Mouse (Mus musculus) heart, adult 2 months (tissue): ENCODE measurements around the gene Phex. TPM values are rescaled to one million over a fixed set of nuclear protein-coding genes. Genes with fewer than 3 reads are reported as not detected.

Source experiments
- DNase-seq, 2 experiments: peaks; one replicate each; pipeline ENCODE4 v3.0.0; 2021
- H3K27ac ChIP-seq: fragments of 200-600 bp; 2 replicates; pipeline ENCODE4 v1.8.1; 2022
- H3K27me3 ChIP-seq: fragments of 200-500 bp; 2 replicates; pipeline ENCODE4 v1.6.1; 2012; ENCODE audit warnings: mild to moderate bottlenecking, low read length, inconsistent platforms, mixed read lengths; ENCODE audit not compliant: control insufficient read depth, insufficient read depth
- H3K36me3 ChIP-seq: fragments of 200-500 bp; 2 replicates; pipeline ENCODE4 v1.6.1; 2012; ENCODE audit warnings: low read length, inconsistent platforms; ENCODE audit not compliant: control insufficient read depth, insufficient read depth
- H3K4me1 ChIP-seq: fragments of 200-500 bp; 2 replicates; pipeline ENCODE4 v1.6.1; 2011; ENCODE audit warnings: low read length; ENCODE audit not compliant: control insufficient read depth, insufficient read depth
- H3K4me3 ChIP-seq: fragments of 200-600 bp; 2 replicates; pipeline ENCODE4 v1.8.1; 2022
- H3K79me2 ChIP-seq: fragments of 200-500 bp; replicated peaks from 2 replicates; pipeline ENCODE4 v1.6.1; 2012; ENCODE audit warnings: mild to moderate bottlenecking, inconsistent platforms, low read length, moderate library complexity, mixed read lengths; ENCODE audit not compliant: control insufficient read depth, insufficient read depth
- H3K9ac ChIP-seq: fragments of 200-500 bp; 2 replicates; pipeline ENCODE4 v1.6.1; 2012; ENCODE audit warnings: low read depth, mild to moderate bottlenecking, control low read depth, inconsistent platforms, low read length, mixed read lengths
- CTCF ChIP-seq: fragments of 200-600 bp; IDR thresholded peaks from 2 replicates; pipeline ENCODE4 v1.8.1; 2022; ENCODE audit warnings: antibody characterized with exemption, mild to moderate bottlenecking, moderate library complexity
- EP300 ChIP-seq: fragments of 200-500 bp; IDR thresholded peaks from 2 replicates; pipeline ENCODE4 v1.6.1; 2011; ENCODE audit warnings: low read depth, low read length, control low read depth; ENCODE audit not compliant: insufficient read depth
- POLR2A ChIP-seq: fragments of 200-500 bp; IDR thresholded peaks from 2 replicates; pipeline ENCODE4 v1.6.1; 2011; ENCODE audit warnings: mild to moderate bottlenecking, low read depth, low read length, control low read depth; ENCODE audit not compliant: insufficient read depth
- WGBS: fragments of 180-500 bp; shearing (Covaris S2); methylation state at CpG from one replicate; pipeline ENCODE4 v1.1.7; 2018; 5-methylcytosine and 5-hydroxymethylcytosine counted together
- intact Hi-C: fragments of 180-260 bp; cut with DNase I; formaldehyde crosslinking; loops from one replicate; pipeline ENCODE4 v1.15.1; 2025
- polyA plus RNA-seq: library from polyadenylated mRNA; depleted of rRNA; stranded (reverse); fragments of >200 nt; gene quantifications from 2 replicates; pipeline ENCODE4 v1.2.3, GENCODE M21; 2012
- total RNA-seq, 2 experiments: library from RNA; stranded (reverse); gene quantifications; 2 replicates each; pipeline ENCODE4 v1.2.3; 2021

Gene Phex
- total and polyA plus RNA-seq, 3 experiments = 0.04 to 0.05 TPM; not detected in 1

DNA sequence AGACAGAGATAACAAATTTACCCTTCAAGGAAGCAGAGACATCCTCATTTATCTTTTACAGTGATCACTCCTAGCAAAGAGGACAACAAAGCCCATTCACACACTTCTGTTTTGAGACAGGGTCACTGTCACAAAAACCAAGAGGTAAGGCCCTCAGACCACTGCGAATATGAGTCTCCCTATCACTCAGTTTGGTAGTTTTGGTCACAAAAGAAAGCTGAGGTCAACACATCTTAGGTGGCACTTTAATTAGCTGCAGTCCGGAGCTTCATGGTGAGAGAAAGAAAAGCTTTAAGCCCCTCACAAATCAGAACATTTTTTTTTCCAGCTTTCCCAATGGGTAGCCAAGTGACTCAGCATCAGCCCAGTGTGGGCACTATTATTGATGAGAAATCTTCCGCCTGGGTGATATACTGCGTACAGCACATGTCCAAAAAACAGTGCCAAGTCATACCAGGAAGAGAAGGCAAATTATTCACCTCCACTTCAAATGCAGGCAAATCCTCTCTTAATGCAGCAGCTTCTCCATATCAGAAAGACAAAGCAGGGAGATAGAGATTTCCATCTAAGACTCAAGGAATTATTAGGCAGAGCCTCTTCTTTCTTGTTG lies 108.2 kb downstream of the Phex start:
- Histone ChIP-seq H3K27ac (no peak overlapping the region), H3K4me3 (no peak overlapping the region), H3K4me1 (no peaks in the 10 kb centered on the region), H3K27me3 (no peaks in the 10 kb centered on the region), H3K9ac (no peak overlapping the region), H3K36me3 (no peaks in the 10 kb centered on the region), H3K79me2 (no peaks in the 10 kb centered on the region)
- intact Hi-C loops = loop anchor here (2.0 kb wide), 1 partner anchor 394 kb away; no protein-coding TSS in a partner anchor
- 59% methylated on average over 4 of the region's 4 CpGs for WGBS
- no peak for DNase-seq
- TF ChIP-seq POLR2A (no peak), CTCF (no peak), EP300 (no peak)

DNA sequence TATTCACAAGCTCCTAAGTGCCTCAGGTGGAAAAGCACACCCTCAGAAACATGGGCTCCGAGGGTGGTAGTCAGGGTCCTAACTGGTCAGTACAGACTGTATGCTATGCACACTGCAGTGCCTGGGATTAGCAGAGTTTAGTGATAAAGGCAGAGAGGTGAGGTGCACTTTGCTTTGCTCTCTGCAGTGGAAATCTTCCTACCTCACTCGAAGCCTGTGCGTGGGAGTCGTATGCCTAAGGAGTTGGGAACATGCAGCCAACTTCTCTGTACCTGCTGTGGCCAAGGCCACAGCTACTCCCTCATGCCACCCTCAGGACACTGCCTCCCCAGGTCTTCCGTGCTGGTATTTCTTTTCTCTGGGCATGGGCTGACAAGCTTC lies 109.3 kb downstream of the Phex start:
- DNase-seq = no peak
- no peak overlapping the region for H3K4me3 ChIP-seq
- no peak for TF ChIP-seq CTCF
- TF ChIP-seq EP300 = no peak
- no peak for TF ChIP-seq POLR2A
- H3K36me3 ChIP-seq = no peaks in the 10 kb centered on the region
- no peaks in the 10 kb centered on the region for H3K27me3 ChIP-seq
- no peak overlapping the region for H3K27ac ChIP-seq
- intact Hi-C loops = loop anchor here (2.0 kb wide), 1 partner anchor 393 kb away; no protein-coding TSS in a partner anchor
- no peaks in the 10 kb centered on the region for H3K79me2 ChIP-seq
- H3K9ac ChIP-seq = no peak overlapping the region
- WGBS = 71% methylated on average over 5 of the region's 5 CpGs
- H3K4me1 ChIP-seq = no peaks in the 10 kb centered on the region

DNA sequence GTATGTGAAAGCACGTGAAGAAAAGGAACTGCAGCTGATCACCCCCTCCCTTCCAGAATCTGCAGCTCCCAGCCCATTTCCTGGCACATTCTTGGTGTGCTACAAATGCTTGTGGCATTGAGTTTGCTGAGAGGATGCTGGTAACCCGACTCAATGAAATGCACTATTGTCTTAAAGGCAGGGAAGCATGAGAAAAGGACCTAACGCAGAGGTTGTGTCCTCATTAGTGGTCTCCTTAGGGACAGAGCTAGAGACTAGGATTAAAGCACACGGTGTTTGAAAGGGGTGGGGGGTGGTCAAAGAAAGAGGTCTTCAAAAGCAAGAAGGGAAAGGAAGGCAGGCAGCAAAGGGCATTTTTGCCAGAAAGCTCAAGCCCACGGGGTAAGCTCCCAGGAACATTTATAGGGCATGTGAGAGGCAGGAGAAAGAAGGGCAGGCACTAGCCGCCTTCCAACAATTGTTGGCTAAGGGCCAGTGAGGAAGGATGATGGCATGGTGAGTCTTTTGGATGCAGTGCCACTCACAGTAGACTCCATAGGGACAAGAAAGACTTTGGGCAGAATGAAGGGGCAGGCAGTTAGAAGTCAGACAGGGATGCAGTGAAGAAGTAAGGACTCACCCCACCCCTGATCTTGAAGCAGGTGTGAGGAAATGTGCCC lies 109.8 kb downstream of the Phex start:
- Histone ChIP-seq H3K4me1 (no peaks in the 10 kb centered on the region), H3K27ac (no peak overlapping the region), H3K4me3 (no peak overlapping the region), H3K9ac (no peak overlapping the region), H3K79me2 (no peaks in the 10 kb centered on the region), H3K27me3 (no peaks in the 10 kb centered on the region), H3K36me3 (no peaks in the 10 kb centered on the region)
- WGBS = 29% methylated on average over 6 of the region's 6 CpGs
- DNase-seq = no peak
- intact Hi-C loops = no loop called here
- TF ChIP-seq EP300 (no peak), CTCF (no peak), POLR2A (no peak)

DNA sequence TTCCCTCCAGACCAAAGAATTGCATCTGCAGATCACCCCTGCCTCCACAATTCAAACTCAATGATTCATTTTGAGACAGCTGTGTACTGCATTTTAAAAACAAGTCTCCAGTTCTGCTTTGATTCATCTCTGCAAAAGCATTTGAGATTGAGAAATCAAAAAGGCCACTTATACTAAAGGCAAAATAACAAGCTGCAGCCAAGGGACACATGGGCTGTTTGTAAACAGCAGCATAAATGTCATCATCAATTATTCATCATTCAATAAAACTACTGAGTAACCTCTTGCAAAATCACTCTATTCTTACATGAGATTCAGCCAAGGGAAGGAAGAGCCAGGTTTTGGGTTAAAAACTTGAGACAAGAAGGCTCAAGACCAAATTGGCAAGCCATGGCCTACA lies 122.7 kb downstream of the Phex start:
- no peak overlapping the region for H3K9ac ChIP-seq
- no peaks in the 10 kb centered on the region for H3K4me1 ChIP-seq
- H3K4me3 ChIP-seq = no peak overlapping the region
- no peak overlapping the region for H3K27ac ChIP-seq
- TF ChIP-seq EP300 (no peak), POLR2A (no peak), CTCF (no peak)
- H3K79me2 ChIP-seq = no peaks in the 10 kb centered on the region
- no peak for DNase-seq
- H3K36me3 ChIP-seq = no peaks in the 10 kb centered on the region
- intact Hi-C loops = no loop called here
- no peaks in the 10 kb centered on the region for H3K27me3 ChIP-seq

DNA sequence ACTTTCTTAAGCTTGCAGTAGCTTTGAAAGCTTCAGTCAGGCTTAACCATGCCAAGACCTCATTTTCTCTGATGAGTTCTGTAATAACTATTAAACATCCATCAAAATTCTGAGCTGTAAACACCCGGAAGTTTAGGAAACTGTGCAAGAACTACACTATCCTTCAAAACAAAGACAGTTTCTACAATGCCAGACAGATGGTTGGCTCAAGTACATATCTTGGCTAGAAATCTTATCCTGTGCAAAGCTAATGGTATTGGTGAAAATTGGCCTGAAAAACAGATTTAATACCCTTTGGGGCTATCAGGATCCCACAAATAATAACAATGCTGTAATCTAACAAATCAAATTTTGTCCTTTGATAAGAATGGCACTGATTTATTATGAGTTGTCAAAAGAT lies 138.5 kb downstream of the Phex start:
- WGBS = 50% methylated on average over 1 of the region's 1 CpGs
- no peaks in the 10 kb centered on the region for H3K79me2 ChIP-seq
- intact Hi-C loops = no loop called here
- no peaks in the 10 kb centered on the region for H3K27me3 ChIP-seq
- H3K4me1 ChIP-seq = no peaks in the 10 kb centered on the region
- TF ChIP-seq CTCF (no peak), POLR2A (no peak), EP300 (no peak)
- H3K9ac ChIP-seq = no peak overlapping the region
- no peaks in the 10 kb centered on the region for H3K36me3 ChIP-seq
- H3K4me3 ChIP-seq = no peak overlapping the region
- DNase-seq = no peak
- no peak overlapping the region for H3K27ac ChIP-seq

DNA sequence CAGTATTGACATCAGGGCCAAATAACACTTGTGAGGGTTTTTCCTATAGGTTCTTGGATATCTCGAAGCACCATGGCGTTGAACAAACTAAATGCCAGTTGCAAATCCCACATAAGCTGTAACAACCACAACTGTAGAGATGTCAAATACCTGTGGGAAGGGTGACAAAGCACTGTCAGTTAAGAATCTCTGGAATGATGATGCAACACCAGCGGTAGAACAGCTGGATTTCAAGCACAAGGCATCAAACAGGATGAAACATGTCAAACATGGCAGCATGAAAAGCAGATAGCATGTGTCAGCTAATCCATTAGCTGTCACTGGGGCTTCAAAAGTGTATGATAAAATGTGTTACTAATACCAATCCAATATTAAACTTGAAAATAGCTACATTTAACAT lies 141.8 kb downstream of the Phex start:
- H3K79me2 ChIP-seq = no peaks in the 10 kb centered on the region
- no peak for TF ChIP-seq EP300
- TF ChIP-seq POLR2A = no peak
- TF ChIP-seq CTCF = no peak
- no peak overlapping the region for H3K9ac ChIP-seq
- intact Hi-C loops = no loop called here
- no peaks in the 10 kb centered on the region for H3K27me3 ChIP-seq
- H3K4me1 ChIP-seq = no peaks in the 10 kb centered on the region
- no peaks in the 10 kb centered on the region for H3K36me3 ChIP-seq
- 78% methylated on average over 3 of the region's 3 CpGs for WGBS
- no peak overlapping the region for H3K27ac ChIP-seq
- H3K4me3 ChIP-seq = no peak overlapping the region
- no peak for DNase-seq
